Comparison of ENCODE assay signal across 15 mouse cellular contexts in genomic region chr2:64897844-64898243, GRCm38 (mm10).
"Had no signal": no experiment of that assay in that cellular context is flagged by ENCODE, and none has a peak within 500 bp of the region (broad histone marks: within the 10 kb centered on the region; RNA-seq: fewer than 3 reads in every experiment).

No protein-coding gene starts in this region.

- H3K27me3 ChIP-seq: limb, embryonic 15.5 days; liver, embryonic 12.5 days; lung, embryonic 15.5 days; megakaryocyte, embryonic 14.5 days; midbrain, embryonic 15.5 days; neural tube, embryonic 12.5 days had no signal

- H3K4me3 ChIP-seq: limb, embryonic 15.5 days; liver, embryonic 12.5 days; lung, embryonic 15.5 days; megakaryocyte, embryonic 14.5 days; midbrain, embryonic 15.5 days; neural tube, embryonic 12.5 days had no signal

- ATAC-seq: liver, embryonic 12.5 days; midbrain, embryonic 15.5 days had no signal

- H3K9me3 ChIP-seq: limb, embryonic 15.5 days; liver, embryonic 12.5 days; lung, embryonic 15.5 days; megakaryocyte, embryonic 14.5 days; midbrain, embryonic 15.5 days; neural tube, embryonic 12.5 days had no signal

- H3K9ac ChIP-seq: limb, embryonic 15.5 days; liver, embryonic 12.5 days; lung, embryonic 15.5 days; midbrain, embryonic 15.5 days; neural tube, embryonic 12.5 days had no signal

- H3K4me1 ChIP-seq: limb, embryonic 15.5 days; liver, embryonic 12.5 days; lung, embryonic 15.5 days; megakaryocyte, embryonic 14.5 days; midbrain, embryonic 15.5 days; neural tube, embryonic 12.5 days had no signal

- DNase-seq: kidney, adult 18-20 months; kidney, postnatal 10 days; kidney, postnatal 4 days; lung, postnatal 14 days; thymus, adult 18-20 months; thymus, postnatal 14 days had no signal

- H3K36me3 ChIP-seq: limb, embryonic 15.5 days; liver, embryonic 12.5 days; lung, embryonic 15.5 days; midbrain, embryonic 15.5 days; neural tube, embryonic 12.5 days had no signal

- H3K4me2 ChIP-seq: limb, embryonic 15.5 days; liver, embryonic 12.5 days; lung, embryonic 15.5 days; midbrain, embryonic 11.5 days; midbrain, embryonic 15.5 days; neural tube, embryonic 12.5 days had no signal

- H3K27ac ChIP-seq: limb, embryonic 15.5 days; liver, embryonic 12.5 days; lung, embryonic 15.5 days; macrophage; midbrain, embryonic 15.5 days; neural tube, embryonic 12.5 days; stomach, postnatal 0 days had no signal
